Mouse (Mus musculus): ENCODE measurements around the gene Dctn3. TPM values are rescaled to one million over a fixed set of nuclear protein-coding genes. Genes with fewer than 3 reads are reported as not detected.
"Not testable (repeated sequence)": the region's sequence is repeated elsewhere in the genome, so short reads cannot be mapped to it uniquely, and the experiment has no call there.

Dctn3 gene
- polyA plus RNA-seq (2015; fragmentation: Nextera tagmentation; extraction: Ambion mirVana), result 295 and 313 TPM in 2 replicates

DNA sequence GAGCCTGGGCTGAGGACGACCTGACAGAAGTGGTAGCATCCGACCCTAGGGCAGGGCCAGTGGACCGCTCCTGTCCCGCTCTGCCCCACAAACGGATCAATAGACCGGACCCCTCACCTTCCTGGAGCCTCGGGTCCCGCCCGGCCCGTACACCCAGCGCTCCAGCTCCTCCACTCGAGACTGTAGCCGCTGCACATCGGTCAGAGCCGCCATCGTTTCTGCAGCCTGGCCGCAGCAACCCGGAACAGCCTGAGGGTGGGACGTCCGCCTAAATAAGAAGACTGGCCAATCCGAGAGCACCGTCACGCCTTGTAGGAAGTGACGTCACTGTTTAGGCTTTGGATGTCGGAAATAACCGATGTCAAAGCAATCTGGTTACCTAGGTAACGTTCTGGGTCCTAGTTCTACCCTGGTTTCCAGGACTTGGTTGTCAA is at the start of gene Dctn3:
Dctn3 (minus strand) TSS at position 253 of the 434 bp plus-strand sequence.
- Histone ChIP-seq H3K4me2 (ENCODE audit: low read length) (peak within 1 kb of the TSS; percentile 93), H3K9ac (ENCODE audit: low read depth, low read length) (peak within 1 kb of the TSS; percentile 94), H3K36me3 (ENCODE audit: control insufficient read depth, insufficient read depth, low read length) (peaks cover 13% of the 10 kb centered on the region), H3K27ac (ENCODE audit: low read length) (peak within 1 kb of the TSS; percentile 67; the same call in 1 of the 2 replicates), H3K9me3 (replicated peaks; ENCODE audit: control insufficient read depth, low read length, poor library complexity, severe bottlenecking) (no peaks in the 10 kb centered on the region), H3K4me1 (ENCODE audit: control insufficient read depth, insufficient read depth, low read length) (peaks cover 15% of the 10 kb centered on the region), H3K27me3 (ENCODE audit: control insufficient read depth, insufficient read depth, low read depth, low read length) (peaks cover 40% of the 10 kb centered on the region), H3K4me3 (ENCODE audit: low read depth, low read length) (peak within 1 kb of the TSS; percentile 93)
- under 1% methylated on average over 27 of the region's 27 CpGs for WGBS
- ATAC-seq, result peak; percentile 96

DNA sequence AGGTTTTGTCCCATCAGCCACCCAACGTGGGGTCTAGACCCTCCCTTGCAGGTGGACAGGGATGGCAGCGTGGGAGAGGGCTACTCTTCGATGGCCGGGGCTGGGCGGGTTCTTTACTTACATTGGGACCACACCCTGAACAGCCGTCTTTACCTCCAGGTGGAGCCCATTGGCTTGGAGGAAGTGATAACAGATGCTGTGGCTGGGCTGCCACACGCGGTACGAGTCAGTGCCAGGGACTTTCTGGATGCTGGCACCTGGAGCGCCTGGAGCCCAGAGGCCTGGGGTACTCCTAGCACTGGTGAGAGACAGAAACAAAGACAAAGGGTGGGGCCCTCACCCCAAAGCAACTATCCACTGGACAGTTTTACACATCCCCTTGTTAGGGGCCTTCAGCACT is 44.3 kb upstream of the Dctn3 start:
- not testable (repeated sequence) for ATAC-seq; H3K27me3 ChIP-seq (ENCODE audit: control insufficient read depth, insufficient read depth, low read depth, low read length); H3K4me1 ChIP-seq (ENCODE audit: control insufficient read depth, insufficient read depth, low read length); H3K9me3 ChIP-seq (replicated peaks; ENCODE audit: control insufficient read depth, low read length, poor library complexity, severe bottlenecking); H3K36me3 ChIP-seq (ENCODE audit: control insufficient read depth, insufficient read depth, low read length); H3K4me2 ChIP-seq (ENCODE audit: low read length); H3K9ac ChIP-seq (ENCODE audit: low read depth, low read length); H3K4me3 ChIP-seq (ENCODE audit: low read depth, low read length); H3K27ac ChIP-seq (ENCODE audit: low read length)
- 84% methylated on average over 10 of the region's 10 CpGs for WGBS

DNA sequence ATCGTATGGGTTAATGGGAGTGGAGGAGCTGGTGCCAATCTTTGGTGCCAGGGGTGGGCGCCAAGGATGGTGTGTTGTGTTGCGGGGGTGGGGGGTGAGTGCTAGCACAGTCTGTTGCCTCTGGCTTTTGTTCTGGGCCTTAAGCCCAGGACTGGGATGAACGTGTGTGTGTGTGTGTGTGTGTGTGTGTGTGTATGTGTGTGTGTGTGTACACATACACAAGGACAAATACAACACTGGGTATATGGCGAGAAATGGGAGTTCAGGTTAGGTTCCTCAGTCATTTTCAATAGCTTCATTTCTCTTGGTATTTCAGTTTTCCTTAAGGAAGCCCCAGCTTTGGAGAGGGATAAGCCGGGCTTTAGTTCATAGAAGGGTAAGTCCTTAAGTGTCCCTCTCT is 40.2 kb upstream of the Dctn3 start:
- 80% methylated on average over 3 of the region's 6 CpGs for WGBS
- H3K27me3 ChIP-seq (ENCODE audit: control insufficient read depth, insufficient read depth, low read depth, low read length), result not testable (repeated sequence)

DNA sequence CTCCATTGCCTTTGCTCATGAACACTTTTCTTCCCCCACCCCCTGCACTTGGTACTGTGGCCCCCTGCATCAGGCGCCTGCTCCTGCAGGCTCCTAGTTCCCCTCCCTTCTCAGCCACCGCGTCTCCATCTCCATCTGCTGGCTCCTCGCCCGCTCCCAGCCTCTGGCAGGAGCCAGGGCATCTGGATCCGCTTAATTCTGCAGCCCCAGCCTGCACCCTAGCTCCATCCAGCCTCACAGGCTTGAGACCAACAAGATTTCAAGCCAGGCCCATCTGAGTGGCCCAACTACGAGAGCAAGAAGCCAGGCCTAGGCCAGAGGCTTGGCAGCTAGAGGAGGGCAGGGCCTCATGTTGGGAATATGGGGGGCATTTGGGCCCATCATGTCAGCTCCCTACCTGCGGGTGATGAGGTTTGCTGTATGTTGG is 39.7 kb upstream of the Dctn3 start:
- H3K9me3 ChIP-seq (replicated peaks; ENCODE audit: control insufficient read depth, low read length, poor library complexity, severe bottlenecking); H3K9ac ChIP-seq (ENCODE audit: low read depth, low read length); H3K4me3 ChIP-seq (ENCODE audit: low read depth, low read length); H3K27me3 ChIP-seq (ENCODE audit: control insufficient read depth, insufficient read depth, low read depth, low read length); H3K36me3 ChIP-seq (ENCODE audit: control insufficient read depth, insufficient read depth, low read length); H3K27ac ChIP-seq (ENCODE audit: low read length); ATAC-seq; H3K4me2 ChIP-seq (ENCODE audit: low read length): not testable (repeated sequence)
- WGBS, result 40% methylated on average over 8 of the region's 8 CpGs
- peaks cover 14% of the 10 kb centered on the region for H3K4me1 ChIP-seq (ENCODE audit: control insufficient read depth, insufficient read depth, low read length)

More for the DNA sequence above, 40.2 kb upstream of the Dctn3 start:
- not testable (repeated sequence) for ATAC-seq; H3K9me3 ChIP-seq (replicated peaks; ENCODE audit: control insufficient read depth, low read length, poor library complexity, severe bottlenecking); H3K27ac ChIP-seq (ENCODE audit: low read length); H3K9ac ChIP-seq (ENCODE audit: low read depth, low read length); H3K4me3 ChIP-seq (ENCODE audit: low read depth, low read length); H3K36me3 ChIP-seq (ENCODE audit: control insufficient read depth, insufficient read depth, low read length); H3K4me2 ChIP-seq (ENCODE audit: low read length)
- peaks cover 14% of the 10 kb centered on the region for H3K4me1 ChIP-seq (ENCODE audit: control insufficient read depth, insufficient read depth, low read length)

DNA sequence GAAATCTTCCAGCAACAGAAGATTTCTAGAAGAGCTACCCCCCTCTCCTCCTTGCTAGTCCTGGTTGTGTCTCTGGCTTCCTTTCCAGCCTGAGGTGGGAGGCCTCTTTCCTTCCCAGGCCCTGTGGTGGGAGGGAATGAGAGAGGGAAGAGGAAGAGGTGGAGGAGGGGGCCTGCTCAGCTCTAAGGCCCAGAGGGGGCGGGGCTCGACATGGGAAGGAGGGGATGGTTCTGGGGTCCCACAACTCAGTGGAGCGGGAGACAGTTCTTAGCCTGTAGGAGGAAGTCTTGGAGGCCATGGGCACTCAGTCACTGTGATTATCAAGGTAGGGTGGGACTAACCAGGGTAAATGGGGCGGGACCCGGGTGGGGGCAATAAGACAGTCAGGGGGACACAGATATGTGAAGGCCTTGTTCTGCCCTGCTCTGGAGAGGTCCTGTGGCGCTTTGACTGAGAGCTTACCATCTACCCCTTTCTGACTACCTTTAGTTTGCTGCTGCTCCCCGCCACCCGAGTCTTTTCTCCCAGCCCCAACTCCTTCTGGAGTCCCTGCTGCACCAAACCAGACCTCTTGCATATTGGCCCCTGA is 39.2 kb upstream of the Dctn3 start:
- no peak overlapping the region for H3K27ac ChIP-seq (ENCODE audit: low read length)
- no peaks in the 10 kb centered on the region for H3K27me3 ChIP-seq (ENCODE audit: control insufficient read depth, insufficient read depth, low read depth, low read length)
- H3K36me3 ChIP-seq (ENCODE audit: control insufficient read depth, insufficient read depth, low read length), result no peaks in the 10 kb centered on the region; the same call in 1 of the 2 replicates
- peak; percentile 50 for ATAC-seq
- 41% methylated on average over 8 of the region's 8 CpGs for WGBS
- no peaks in the 10 kb centered on the region for H3K9me3 ChIP-seq (replicated peaks; ENCODE audit: control insufficient read depth, low read length, poor library complexity, severe bottlenecking)
- H3K9ac ChIP-seq (ENCODE audit: low read depth, low read length), result no peak overlapping the region
- H3K4me2 ChIP-seq (ENCODE audit: low read length), result no peak overlapping the region
- H3K4me3 ChIP-seq (ENCODE audit: low read depth, low read length), result no peak overlapping the region
- H3K4me1 ChIP-seq (ENCODE audit: control insufficient read depth, insufficient read depth, low read length), result peaks cover 14% of the 10 kb centered on the region

DNA sequence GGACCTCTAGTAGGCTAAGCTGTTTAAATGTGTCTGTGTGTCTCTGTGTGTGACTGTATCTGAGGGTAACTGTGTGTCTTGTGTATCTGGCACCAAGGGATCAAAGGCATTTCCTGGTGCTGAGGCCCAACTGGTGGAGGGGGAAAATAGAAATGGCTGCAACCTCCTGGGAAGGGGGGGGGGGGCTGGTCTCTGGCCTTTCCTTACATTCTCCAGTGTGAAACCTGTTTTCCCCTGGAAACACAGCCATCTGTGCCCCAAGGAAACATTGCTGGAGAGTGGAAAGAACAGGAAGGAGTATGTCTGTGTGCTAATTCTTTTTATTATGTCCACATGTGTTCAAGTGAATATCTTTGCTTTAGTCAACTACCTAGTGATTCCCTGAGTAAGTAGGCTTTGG is 38.7 kb upstream of the Dctn3 start:
- no peaks in the 10 kb centered on the region for H3K27me3 ChIP-seq (ENCODE audit: control insufficient read depth, insufficient read depth, low read depth, low read length)

DNA sequence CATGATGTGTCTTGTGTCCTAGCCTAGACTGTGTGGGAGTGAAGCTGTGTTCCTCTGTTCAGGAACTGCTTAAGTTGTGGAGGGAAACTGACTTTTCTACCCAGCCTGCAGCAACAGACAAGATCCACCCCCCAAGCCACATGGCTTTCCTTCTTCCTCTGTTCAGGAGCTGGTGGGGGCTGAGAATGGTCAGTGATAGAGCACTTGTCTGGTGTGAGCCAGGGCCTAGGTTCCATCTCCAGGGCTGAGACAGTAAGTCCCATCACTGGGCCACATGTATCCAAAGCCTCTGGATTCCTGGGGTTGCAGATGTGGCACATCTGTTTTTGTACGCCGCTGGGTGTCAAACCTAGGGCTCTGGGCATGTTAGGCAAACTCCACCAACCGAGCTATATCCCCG is 37.9 kb upstream of the Dctn3 start:
- H3K27ac ChIP-seq (ENCODE audit: low read length), result no peak overlapping the region; the same call in 1 of the 2 replicates
- peak overlapping the region; percentile 40; the same call in 1 of the 2 replicates for H3K4me3 ChIP-seq (ENCODE audit: low read depth, low read length)
- no peaks in the 10 kb centered on the region; the same call in 1 of the 2 replicates for H3K36me3 ChIP-seq (ENCODE audit: control insufficient read depth, insufficient read depth, low read length)
- H3K27me3 ChIP-seq (ENCODE audit: control insufficient read depth, insufficient read depth, low read depth, low read length), result no peaks in the 10 kb centered on the region
- H3K9ac ChIP-seq (ENCODE audit: low read depth, low read length), result peak overlapping the region; percentile 65; the same call in 1 of the 2 replicates
- no peaks in the 10 kb centered on the region for H3K9me3 ChIP-seq (replicated peaks; ENCODE audit: control insufficient read depth, low read length, poor library complexity, severe bottlenecking)
- H3K4me2 ChIP-seq (ENCODE audit: low read length), result peak overlapping the region; percentile 63
- no peak for ATAC-seq
- 84% methylated on average over 4 of the region's 4 CpGs for WGBS
- peaks cover 19% of the 10 kb centered on the region for H3K4me1 ChIP-seq (ENCODE audit: control insufficient read depth, insufficient read depth, low read length)

More for the DNA sequence above, 38.7 kb upstream of the Dctn3 start:
- no peaks in the 10 kb centered on the region for H3K9me3 ChIP-seq (replicated peaks; ENCODE audit: control insufficient read depth, low read length, poor library complexity, severe bottlenecking)
- H3K4me3 ChIP-seq (ENCODE audit: low read depth, low read length), result no peak overlapping the region
- H3K36me3 ChIP-seq (ENCODE audit: control insufficient read depth, insufficient read depth, low read length), result no peaks in the 10 kb centered on the region; the same call in 1 of the 2 replicates
- H3K27ac ChIP-seq (ENCODE audit: low read length), result no peak overlapping the region
- H3K9ac ChIP-seq (ENCODE audit: low read depth, low read length), result no peak overlapping the region
- H3K4me1 ChIP-seq (ENCODE audit: control insufficient read depth, insufficient read depth, low read length), result peaks cover 14% of the 10 kb centered on the region
- no peak for ATAC-seq
- no peak overlapping the region for H3K4me2 ChIP-seq (ENCODE audit: low read length)

DNA sequence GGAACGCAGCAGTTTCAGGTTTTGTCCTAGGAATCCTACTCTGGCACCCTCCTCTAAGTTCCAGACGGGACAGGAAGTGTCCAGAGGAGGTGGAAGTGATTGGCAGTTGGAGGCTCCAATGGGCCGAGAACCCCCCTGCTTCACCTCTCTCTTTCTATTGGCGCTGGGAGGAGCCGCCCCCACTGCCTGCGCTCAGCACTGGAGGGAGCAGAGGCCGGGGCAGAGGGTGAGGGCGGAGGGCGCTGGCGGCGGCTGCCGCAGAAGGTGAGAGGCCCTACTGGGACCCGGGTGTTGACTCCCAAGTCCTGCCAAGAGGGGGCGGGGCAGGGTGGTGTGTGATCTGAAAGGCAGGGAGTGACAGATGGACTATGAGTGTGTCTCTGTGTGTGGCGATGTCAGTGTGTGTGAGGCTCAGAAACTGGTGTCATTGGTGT is 37.3 kb upstream of the Dctn3 start:
- Histone ChIP-seq H3K9ac (ENCODE audit: low read depth, low read length) (peak overlapping the region; percentile 65), H3K36me3 (ENCODE audit: control insufficient read depth, insufficient read depth, low read length) (no peaks in the 10 kb centered on the region; the same call in 1 of the 2 replicates), H3K27ac (ENCODE audit: low read length) (no peak overlapping the region; the same call in 1 of the 2 replicates), H3K4me1 (ENCODE audit: control insufficient read depth, insufficient read depth, low read length) (peaks cover 19% of the 10 kb centered on the region), H3K9me3 (replicated peaks; ENCODE audit: control insufficient read depth, low read length, poor library complexity, severe bottlenecking) (no peaks in the 10 kb centered on the region), H3K4me3 (ENCODE audit: low read depth, low read length) (peak overlapping the region; percentile 40), H3K4me2 (ENCODE audit: low read length) (peak overlapping the region; percentile 63), H3K27me3 (ENCODE audit: control insufficient read depth, insufficient read depth, low read depth, low read length) (no peaks in the 10 kb centered on the region)
- under 1% methylated on average over 15 of the region's 15 CpGs for WGBS
- ATAC-seq, result peak; percentile 30; the same call in 1 of the 2 replicates

DNA sequence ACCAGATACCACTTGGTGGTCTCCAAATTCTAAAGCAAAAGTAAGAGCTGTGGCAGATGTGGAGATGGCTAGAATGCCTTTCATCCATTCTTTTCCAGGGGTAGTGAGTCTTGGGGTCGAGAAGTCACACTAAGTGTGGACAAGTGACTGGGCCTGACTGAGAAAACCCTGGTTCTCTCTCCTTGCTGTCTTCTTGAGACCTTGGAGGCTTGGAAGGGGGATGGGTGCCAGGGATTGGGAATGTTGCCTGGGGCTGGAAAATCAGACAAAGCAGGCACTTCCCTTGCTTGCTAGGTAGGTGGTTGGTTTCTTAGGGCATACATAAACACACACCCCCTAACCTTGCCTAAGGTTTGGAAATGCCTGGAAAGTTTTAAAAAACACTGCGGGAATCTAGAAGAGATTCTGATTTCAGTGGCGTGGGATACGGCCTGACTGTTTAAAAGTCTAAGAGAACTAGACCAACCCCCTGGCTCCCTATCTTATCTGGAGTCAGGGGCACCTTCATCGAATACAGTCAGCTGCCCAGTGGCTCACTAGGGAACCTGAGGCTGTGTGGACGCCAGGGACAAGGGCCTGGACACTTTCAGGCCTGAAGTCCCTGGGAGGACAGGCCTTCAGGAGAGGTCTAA is 36.8 kb upstream of the Dctn3 start:
- no peak for ATAC-seq
- no peaks in the 10 kb centered on the region; the same call in 1 of the 2 replicates for H3K36me3 ChIP-seq (ENCODE audit: control insufficient read depth, insufficient read depth, low read length)
- H3K27ac ChIP-seq (ENCODE audit: low read length), result no peak overlapping the region
- no peaks in the 10 kb centered on the region for H3K27me3 ChIP-seq (ENCODE audit: control insufficient read depth, insufficient read depth, low read depth, low read length)
- WGBS, result 43% methylated on average over 6 of the region's 6 CpGs
- H3K4me2 ChIP-seq (ENCODE audit: low read length), result peak overlapping the region; percentile 63
- H3K9me3 ChIP-seq (replicated peaks; ENCODE audit: control insufficient read depth, low read length, poor library complexity, severe bottlenecking), result no peaks in the 10 kb centered on the region
- H3K4me1 ChIP-seq (ENCODE audit: control insufficient read depth, insufficient read depth, low read length), result peaks cover 21% of the 10 kb centered on the region
- peak overlapping the region; percentile 40; the same call in 1 of the 2 replicates for H3K4me3 ChIP-seq (ENCODE audit: low read depth, low read length)
- H3K9ac ChIP-seq (ENCODE audit: low read depth, low read length), result peak overlapping the region; percentile 65

All from midbrain, embryonic 16.5 days (tissue).